Mouse (Mus musculus): ENCODE measurements at regions not wholly inside any gene's neighbourhood (a gene's known extent, or its start where the extent isn't known, plus 50 kb on each side); places are given as distances from the start of the nearest gene placed in this dataset.

DNA sequence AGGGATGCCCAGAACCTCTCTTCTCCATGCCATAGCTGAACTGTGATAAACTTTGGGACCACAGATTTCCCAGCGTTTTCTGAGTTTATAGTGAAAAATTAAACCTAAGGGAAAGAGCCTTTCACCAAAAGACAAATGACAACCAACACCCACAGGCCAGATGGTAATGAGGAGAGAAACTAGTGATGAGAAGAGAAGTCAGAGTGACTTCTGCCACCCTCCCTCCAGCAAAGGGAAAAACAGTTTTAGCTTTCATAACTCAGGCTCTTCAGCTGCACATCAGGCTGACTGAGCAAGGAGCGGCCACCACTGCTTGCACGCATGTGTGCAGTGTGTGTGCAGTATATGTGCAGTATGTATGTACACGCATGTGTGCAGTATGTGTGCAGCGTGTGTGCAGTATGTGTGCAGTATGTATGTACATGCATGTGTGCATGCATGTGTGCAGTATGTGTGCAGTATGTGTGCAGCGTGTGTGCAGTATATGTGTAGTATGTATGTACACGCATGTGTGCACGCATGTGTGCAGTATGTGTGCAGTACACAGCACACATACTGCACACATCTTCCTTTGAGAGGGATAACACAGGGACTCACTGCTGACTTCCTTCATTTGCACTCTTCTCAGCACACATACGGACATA lies 208.1 kb upstream of the Ppargc1a start:
- Histone ChIP-seq H3K27ac (no peak overlapping the region), H3K9ac (no peak overlapping the region), H3K27me3 (replicated peaks) (no peaks in the 10 kb centered on the region), H3K36me3 (no peaks in the 10 kb centered on the region), H3K9me3 (replicated peaks) (no peaks in the 10 kb centered on the region), H3K4me1 (no peaks in the 10 kb centered on the region), H3K4me3 (no peak overlapping the region), H3K4me2 (no peak overlapping the region)
- no peak for ATAC-seq
- 72% methylated on average over 9 of the region's 9 CpGs for WGBS (ENCODE audit: insufficient replicate concordance)

DNA sequence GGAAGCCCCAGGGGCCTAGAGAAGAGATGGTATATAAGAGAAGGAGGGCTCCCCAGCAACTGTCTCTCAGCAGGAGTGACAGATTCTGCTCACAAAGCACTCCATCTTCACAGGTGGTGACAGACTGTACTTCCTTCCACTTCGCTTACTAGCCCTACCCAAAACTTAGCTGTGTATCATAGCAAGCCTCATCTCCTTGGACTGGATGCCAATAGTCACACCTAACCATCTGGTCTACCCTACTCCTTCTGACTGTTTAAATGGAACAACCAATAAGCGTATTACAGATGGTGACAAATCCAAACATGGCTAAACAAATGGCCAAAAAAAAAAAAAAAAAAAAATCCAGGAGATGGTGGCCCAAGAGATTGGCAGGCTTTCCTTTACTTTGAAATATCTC lies 204.1 kb upstream of the Ppargc1a start:
- 47% methylated on average over 2 of the region's 2 CpGs for WGBS (ENCODE audit: insufficient replicate concordance)
- ATAC-seq, result no peak

DNA sequence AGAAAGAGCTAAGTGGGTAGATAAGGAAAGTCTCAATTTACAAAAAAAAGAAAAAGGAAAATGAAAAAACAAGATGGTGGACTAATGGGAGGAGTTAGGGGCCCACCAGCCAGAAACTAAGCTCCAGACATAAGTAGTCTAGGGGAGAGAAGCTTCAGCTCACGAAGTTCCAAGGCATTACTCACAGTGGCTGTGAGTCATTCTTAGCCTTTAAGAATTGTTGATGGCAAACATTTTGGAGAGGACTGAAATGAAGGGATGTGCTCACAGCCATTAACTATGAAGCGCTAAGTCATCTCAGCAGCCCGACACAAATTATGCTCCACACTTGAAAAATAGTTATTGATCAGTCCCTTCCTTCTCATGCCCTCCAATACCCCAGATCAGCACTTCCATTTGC lies 198.6 kb upstream of the Ppargc1a start:
- Histone ChIP-seq H3K9me3 (replicated peaks) (no peaks in the 10 kb centered on the region), H3K4me2 (no peak overlapping the region), H3K36me3 (no peaks in the 10 kb centered on the region), H3K4me3 (no peak overlapping the region), H3K27me3 (replicated peaks) (no peaks in the 10 kb centered on the region), H3K27ac (no peak overlapping the region), H3K4me1 (no peaks in the 10 kb centered on the region), H3K9ac (no peak overlapping the region)
- 66% methylated on average over 3 of the region's 3 CpGs for WGBS (ENCODE audit: insufficient replicate concordance)
- no peak for ATAC-seq

More for the DNA sequence above, 204.1 kb upstream of the Ppargc1a start:
- no peaks in the 10 kb centered on the region for H3K4me1 ChIP-seq
- H3K9me3 ChIP-seq (replicated peaks), result no peaks in the 10 kb centered on the region
- H3K4me3 ChIP-seq, result no peak overlapping the region
- H3K27ac ChIP-seq, result no peak overlapping the region
- no peaks in the 10 kb centered on the region for H3K27me3 ChIP-seq (replicated peaks)
- H3K4me2 ChIP-seq, result no peak overlapping the region
- H3K9ac ChIP-seq, result no peak overlapping the region
- H3K36me3 ChIP-seq, result no peaks in the 10 kb centered on the region

DNA sequence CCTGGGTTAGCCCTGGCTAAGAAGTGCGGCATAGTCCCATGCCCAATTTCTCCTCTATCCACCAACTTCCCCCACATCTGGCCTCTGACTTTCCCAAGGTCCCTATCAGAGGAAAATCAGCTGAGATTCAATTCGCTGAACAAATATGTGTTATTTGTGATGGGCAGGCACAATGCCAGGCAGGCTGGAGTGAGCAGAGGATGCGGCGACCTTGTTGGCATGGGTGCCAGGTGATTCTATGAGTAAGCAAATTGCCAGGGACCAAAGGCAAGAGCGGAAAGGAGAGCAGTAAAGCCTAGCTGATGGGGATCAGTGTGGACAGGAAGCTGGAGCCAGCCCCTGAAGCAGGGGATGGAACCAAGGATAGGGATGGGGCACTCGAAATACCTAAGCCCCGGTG lies 196.9 kb upstream of the Ppargc1a start:
- Histone ChIP-seq H3K4me2 (no peak overlapping the region), H3K36me3 (no peaks in the 10 kb centered on the region), H3K4me1 (no peaks in the 10 kb centered on the region), H3K9me3 (replicated peaks) (no peaks in the 10 kb centered on the region), H3K27ac (no peak overlapping the region), H3K27me3 (replicated peaks) (no peaks in the 10 kb centered on the region), H3K9ac (no peak overlapping the region), H3K4me3 (no peak overlapping the region)
- no peak for ATAC-seq
- 69% methylated on average over 7 of the region's 7 CpGs for WGBS (ENCODE audit: insufficient replicate concordance)

DNA sequence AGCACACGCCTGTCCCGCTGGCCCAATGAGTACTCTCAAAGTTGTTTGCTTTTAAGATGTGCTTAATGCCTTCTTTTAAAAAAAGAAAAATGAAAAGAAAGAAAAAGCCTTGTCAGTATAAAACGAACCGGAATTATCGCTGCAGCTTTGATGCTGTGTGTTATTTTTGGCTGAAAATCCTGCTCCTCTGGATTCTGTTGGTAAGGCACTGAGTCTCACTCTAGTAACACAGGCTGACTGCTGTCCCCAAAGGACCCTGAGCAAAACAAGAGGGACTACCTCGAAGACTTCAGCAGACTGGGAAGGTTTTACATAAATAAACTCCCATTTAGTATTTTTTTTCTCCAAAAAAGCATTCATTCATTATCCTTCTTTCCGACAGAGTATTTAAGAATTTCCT lies 196.1 kb upstream of the Ppargc1a start:
- Histone ChIP-seq H3K36me3 (no peaks in the 10 kb centered on the region), H3K9me3 (replicated peaks) (no peaks in the 10 kb centered on the region), H3K4me3 (no peak overlapping the region), H3K4me1 (no peaks in the 10 kb centered on the region), H3K27ac (no peak overlapping the region), H3K27me3 (replicated peaks) (no peaks in the 10 kb centered on the region), H3K4me2 (no peak overlapping the region), H3K9ac (no peak overlapping the region)
- 67% methylated on average over 7 of the region's 7 CpGs for WGBS (ENCODE audit: insufficient replicate concordance)
- no peak for ATAC-seq

DNA sequence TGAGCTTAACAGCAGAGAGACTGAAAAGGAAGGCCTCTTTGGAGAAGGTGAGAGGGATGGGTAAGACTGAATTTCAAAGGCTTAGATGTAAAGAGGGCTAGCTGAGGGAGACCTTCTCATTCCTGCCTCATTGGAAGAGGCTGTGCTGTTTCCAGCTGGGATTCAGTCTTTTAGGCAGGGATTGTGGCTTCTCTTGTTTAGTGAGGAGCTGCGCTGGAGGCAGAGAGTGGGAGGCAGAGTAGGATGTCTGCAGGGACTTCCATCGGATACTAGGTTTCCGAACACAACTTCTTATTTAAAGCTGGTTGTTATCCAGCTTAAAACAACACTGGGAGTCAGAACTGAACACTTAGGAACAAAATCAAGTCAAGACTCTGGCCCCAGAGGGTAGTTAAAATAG lies 194.8 kb upstream of the Ppargc1a start:
- H3K4me3 ChIP-seq, result no peak overlapping the region
- ATAC-seq, result no peak
- WGBS (ENCODE audit: insufficient replicate concordance), result 52% methylated on average over 3 of the region's 3 CpGs
- H3K27ac ChIP-seq, result no peak overlapping the region
- no peaks in the 10 kb centered on the region for H3K27me3 ChIP-seq (replicated peaks)
- no peaks in the 10 kb centered on the region for H3K36me3 ChIP-seq
- H3K4me2 ChIP-seq, result no peak overlapping the region
- H3K4me1 ChIP-seq, result no peaks in the 10 kb centered on the region
- no peak overlapping the region for H3K9ac ChIP-seq
- no peaks in the 10 kb centered on the region for H3K9me3 ChIP-seq (replicated peaks)

DNA sequence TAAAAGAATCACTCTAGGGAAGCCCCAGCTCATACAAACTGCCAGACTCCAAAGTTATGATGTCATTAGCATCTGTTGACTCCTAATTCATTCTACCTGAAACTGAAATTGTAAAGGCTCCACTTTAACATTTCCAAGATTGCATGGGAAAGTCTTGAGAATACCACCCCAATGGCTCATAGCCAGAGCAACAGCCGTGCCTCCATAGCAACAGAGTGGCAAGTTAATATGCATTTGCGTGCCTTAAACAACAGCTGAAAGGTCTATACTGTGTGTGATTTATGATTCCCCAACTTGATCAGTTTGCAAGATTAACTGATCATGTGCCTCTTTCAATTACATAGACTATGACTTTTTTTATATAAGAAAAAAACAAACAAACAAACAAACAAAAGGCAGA lies 190.8 kb upstream of the Ppargc1a start:
- no peaks in the 10 kb centered on the region for H3K36me3 ChIP-seq
- no peaks in the 10 kb centered on the region for H3K4me1 ChIP-seq
- no peak overlapping the region for H3K4me3 ChIP-seq
- H3K9ac ChIP-seq, result no peak overlapping the region
- no peak overlapping the region for H3K27ac ChIP-seq
- 68% methylated on average over 2 of the region's 2 CpGs for whole genome bisulfite sequencing (ENCODE audit: insufficient replicate concordance)
- ATAC-seq, result no peak
- H3K9me3 ChIP-seq (replicated peaks), result no peaks in the 10 kb centered on the region
- no peak overlapping the region for H3K4me2 ChIP-seq
- no peaks in the 10 kb centered on the region for H3K27me3 ChIP-seq (replicated peaks)

DNA sequence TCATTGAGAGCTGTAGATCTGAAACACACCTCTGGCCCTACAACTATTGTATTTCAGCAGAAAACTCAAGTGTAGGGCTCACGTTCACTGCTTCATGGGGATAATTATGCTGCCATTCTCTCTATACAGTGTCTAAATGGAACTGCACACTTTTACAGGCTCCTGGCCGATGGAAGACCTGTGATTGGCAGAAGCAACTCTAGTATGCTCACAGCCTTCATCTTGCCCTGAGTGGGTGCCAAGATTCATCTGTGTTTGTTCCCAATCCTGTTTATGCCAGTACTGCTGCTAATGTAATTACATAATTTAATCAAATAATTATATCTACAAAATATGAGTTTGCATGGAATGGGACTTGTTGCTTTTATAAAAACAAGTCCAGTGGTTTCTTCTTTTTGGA lies 190.3 kb upstream of the Ppargc1a start:
- Histone ChIP-seq H3K27ac (no peak overlapping the region), H3K4me1 (no peaks in the 10 kb centered on the region), H3K4me2 (no peak overlapping the region), H3K9me3 (replicated peaks) (no peaks in the 10 kb centered on the region), H3K36me3 (no peaks in the 10 kb centered on the region), H3K27me3 (replicated peaks) (no peaks in the 10 kb centered on the region), H3K4me3 (no peak overlapping the region), H3K9ac (no peak overlapping the region)
- no peak for ATAC-seq
- WGBS (ENCODE audit: insufficient replicate concordance), result 70% methylated on average over 2 of the region's 2 CpGs

DNA sequence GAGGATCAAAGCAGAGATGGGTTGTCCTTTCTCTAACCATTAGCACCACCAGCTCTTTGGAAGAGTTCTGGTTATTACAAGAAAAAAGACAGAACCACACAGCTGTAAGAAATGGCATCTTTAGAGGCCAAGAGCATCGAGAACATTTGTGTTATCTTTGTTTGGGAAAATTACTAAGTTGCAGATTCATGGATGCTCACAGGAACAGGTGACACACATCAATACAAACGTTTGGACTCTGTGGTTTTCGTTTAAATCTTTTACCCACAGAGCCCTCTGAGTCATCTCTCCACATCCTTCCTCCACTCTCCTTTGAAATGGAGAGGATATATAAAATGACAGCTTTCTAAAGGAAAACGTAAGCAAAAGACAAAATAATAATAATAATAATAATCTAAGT lies 184.5 kb upstream of the Ppargc1a start:
- Histone ChIP-seq H3K9me3 (replicated peaks) (no peaks in the 10 kb centered on the region), H3K4me1 (no peaks in the 10 kb centered on the region), H3K4me3 (no peak overlapping the region), H3K27me3 (replicated peaks) (no peaks in the 10 kb centered on the region), H3K36me3 (no peaks in the 10 kb centered on the region), H3K27ac (no peak overlapping the region), H3K4me2 (no peak overlapping the region), H3K9ac (no peak overlapping the region)
- ATAC-seq, result no peak
- 37% methylated on average over 4 of the region's 4 CpGs for WGBS (ENCODE audit: insufficient replicate concordance)

DNA sequence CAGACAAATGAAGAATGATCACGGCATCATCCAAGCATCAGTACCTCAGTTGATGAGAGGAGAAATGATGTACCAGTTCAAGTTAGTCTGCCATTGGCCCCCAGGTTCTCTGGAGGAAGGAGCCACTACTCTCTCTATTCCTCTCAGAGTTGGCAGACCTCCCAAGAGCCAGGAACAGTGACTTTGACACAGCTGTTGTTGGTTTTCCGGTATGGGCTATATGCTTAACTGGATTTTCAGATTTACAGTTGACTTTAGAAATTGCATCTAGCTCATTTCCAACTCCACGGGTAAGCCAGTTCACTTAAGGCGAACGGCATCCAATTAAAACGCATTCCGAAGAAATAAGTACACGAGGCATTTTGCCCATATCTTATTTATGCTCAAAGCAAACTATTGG lies 182.9 kb upstream of the Ppargc1a start:
- Histone ChIP-seq H3K4me1 (no peaks in the 10 kb centered on the region), H3K27ac (no peak overlapping the region), H3K27me3 (replicated peaks) (no peaks in the 10 kb centered on the region), H3K4me2 (no peak overlapping the region), H3K9me3 (replicated peaks) (no peaks in the 10 kb centered on the region), H3K9ac (no peak overlapping the region), H3K4me3 (no peak overlapping the region), H3K36me3 (no peaks in the 10 kb centered on the region)
- ATAC-seq, result no peak
- WGBS (ENCODE audit: insufficient replicate concordance), result 77% methylated on average over 8 of the region's 8 CpGs

DNA sequence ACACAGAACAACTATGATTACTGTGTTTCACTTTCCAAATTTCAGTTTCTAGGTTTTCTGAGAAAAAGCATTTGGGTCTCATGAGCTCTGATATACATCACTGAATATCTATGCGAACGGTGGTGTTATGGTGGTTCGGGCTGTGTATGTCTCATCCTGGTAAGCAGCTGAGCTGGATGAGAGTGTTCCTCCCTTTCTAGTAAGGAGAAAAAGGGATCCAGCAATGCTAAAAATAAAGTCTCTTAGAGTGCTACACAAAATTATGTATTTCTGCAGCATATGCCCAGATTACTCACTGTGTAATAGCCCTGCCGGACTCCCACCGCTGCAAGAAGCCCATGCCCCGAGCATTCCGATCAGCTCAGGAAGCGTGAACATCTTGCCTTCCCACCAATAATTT lies 173.4 kb upstream of the Ppargc1a start:
- no peak for ATAC-seq
- H3K9ac ChIP-seq, result no peak overlapping the region
- no peaks in the 10 kb centered on the region for H3K4me1 ChIP-seq
- H3K27ac ChIP-seq, result no peak overlapping the region
- H3K4me3 ChIP-seq, result no peak overlapping the region
- H3K4me2 ChIP-seq, result no peak overlapping the region
- H3K9me3 ChIP-seq (replicated peaks), result no peaks in the 10 kb centered on the region
- 84% methylated on average over 8 of the region's 8 CpGs for WGBS (ENCODE audit: insufficient replicate concordance)
- H3K36me3 ChIP-seq, result no peaks in the 10 kb centered on the region
- H3K27me3 ChIP-seq (replicated peaks), result no peaks in the 10 kb centered on the region

DNA sequence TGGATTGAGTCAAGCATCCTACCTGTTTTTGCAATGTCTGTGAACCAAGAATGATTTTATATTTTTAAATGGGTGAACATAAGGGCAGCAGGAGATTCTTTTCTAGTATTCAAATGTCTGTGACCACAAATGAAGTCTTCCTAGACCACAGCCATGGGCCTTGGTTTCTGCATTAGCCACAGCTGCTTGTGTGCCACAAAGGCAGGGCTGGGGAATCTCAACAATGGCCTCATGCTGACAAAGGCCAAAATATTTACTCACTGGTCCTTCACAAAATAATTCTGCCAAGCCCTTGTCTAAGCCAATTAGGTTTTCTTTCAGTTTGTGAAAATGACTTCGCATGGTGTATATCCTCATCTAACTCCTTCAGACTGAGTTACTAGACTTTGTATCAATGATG lies 162.7 kb upstream of the Ppargc1a start:
- no peaks in the 10 kb centered on the region for H3K4me1 ChIP-seq
- H3K4me2 ChIP-seq, result no peak overlapping the region
- no peak overlapping the region for H3K9ac ChIP-seq
- no peaks in the 10 kb centered on the region for H3K27me3 ChIP-seq (replicated peaks)
- H3K9me3 ChIP-seq (replicated peaks), result no peaks in the 10 kb centered on the region
- 80% methylated on average over 1 of the region's 1 CpGs for WGBS (ENCODE audit: insufficient replicate concordance)
- no peak overlapping the region for H3K27ac ChIP-seq
- ATAC-seq, result no peak
- no peak overlapping the region for H3K4me3 ChIP-seq
- H3K36me3 ChIP-seq, result no peaks in the 10 kb centered on the region

DNA sequence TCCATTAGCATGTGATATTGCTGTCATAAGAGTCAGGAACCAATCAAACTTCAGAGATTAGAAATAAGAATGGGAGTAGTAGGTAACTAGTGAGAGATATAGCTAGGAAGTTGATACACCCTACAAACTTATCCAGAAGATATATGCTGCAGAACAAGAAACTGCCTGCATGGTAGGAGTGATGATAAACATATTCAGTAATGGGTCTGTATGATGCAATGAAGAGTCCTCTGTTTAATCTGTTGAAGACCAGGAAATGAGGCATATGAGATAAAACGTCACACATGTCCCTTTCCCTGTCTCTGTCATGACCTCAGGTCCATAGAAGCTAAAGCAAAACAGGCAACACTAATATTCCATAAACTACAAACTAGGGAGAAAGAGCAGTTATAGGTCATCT lies 162.2 kb upstream of the Ppargc1a start:
- no peak overlapping the region for H3K27ac ChIP-seq
- no peak overlapping the region for H3K9ac ChIP-seq
- no peak overlapping the region for H3K4me2 ChIP-seq
- H3K4me1 ChIP-seq, result no peaks in the 10 kb centered on the region
- no peak overlapping the region for H3K4me3 ChIP-seq
- H3K27me3 ChIP-seq (replicated peaks), result no peaks in the 10 kb centered on the region
- H3K9me3 ChIP-seq (replicated peaks), result no peaks in the 10 kb centered on the region
- H3K36me3 ChIP-seq, result no peaks in the 10 kb centered on the region
- no peak for ATAC-seq
- 27% methylated on average over 1 of the region's 1 CpGs for WGBS (ENCODE audit: insufficient replicate concordance)
